Comparison of ENCODE assay signal across 23 mouse cellular contexts in genomic region chr6:95334781-95335180, GRCm38 (mm10). TPM values are rescaled to one million over a fixed set of nuclear protein-coding genes. Genes with fewer than 3 reads are reported as not detected.
DNase-seq lines count a peak whose midpoint lies in the region; ATAC-seq lines count a peak whose summit lies in the region.
"Had no signal": no experiment of that assay in that cellular context is flagged by ENCODE, and none has a peak within 500 bp of the region (broad histone marks: within the 10 kb centered on the region; RNA-seq: fewer than 3 reads in every experiment).

No protein-coding gene starts in this region.

- no peak overlapping the region for H3K4me3 ChIP-seq in stomach, embryonic 16.5 days (replicated peaks; ENCODE audit: low read length)
- H3K4me3 ChIP-seq: erythroblast, embryonic 14.5 days; stomach, embryonic 15.5 days had no signal

- H3K27me3 ChIP-seq in stomach, embryonic 16.5 days (ENCODE audit: control insufficient read depth, insufficient read depth, low read length) = no peaks in the 10 kb centered on the region
- H3K27me3 ChIP-seq: stomach, embryonic 15.5 days had no signal

- peak; percentile 76 for ATAC-seq in frontal cortex, adult (ENCODE audit: low TSS enrichment)
- peak; percentile 50 for ATAC-seq in stomach, embryonic 16.5 days (ENCODE audit: insufficient read depth, low FRiP score)
- ATAC-seq: forebrain, embryonic 16.5 days; hindbrain, embryonic 16.5 days; Patski had no signal

- H3K9ac ChIP-seq in stomach, embryonic 16.5 days (ENCODE audit: low read length) = no peak overlapping the region
- H3K9ac ChIP-seq: liver, embryonic 14.5 days; stomach, embryonic 15.5 days had no signal

- H3K4me2 ChIP-seq in stomach, embryonic 16.5 days (ENCODE audit: low read depth, low read length) = no peak overlapping the region
- H3K4me2 ChIP-seq: stomach, embryonic 15.5 days had no signal

- H3K36me3 ChIP-seq in stomach, embryonic 16.5 days (ENCODE audit: control insufficient read depth, insufficient read depth, low read length) = no peaks in the 10 kb centered on the region
- H3K36me3 ChIP-seq: stomach, embryonic 15.5 days had no signal

- no peaks in the 10 kb centered on the region for H3K4me1 ChIP-seq in stomach, embryonic 16.5 days (ENCODE audit: control insufficient read depth, insufficient read depth, low read length)
- H3K4me1 ChIP-seq: stomach, embryonic 15.5 days had no signal

- no peaks in the 10 kb centered on the region for H3K9me3 ChIP-seq in stomach, embryonic 16.5 days (replicated peaks; ENCODE audit: control insufficient read depth, low read length)
- H3K9me3 ChIP-seq: stomach, embryonic 15.5 days had no signal

- no peak for DNase-seq in frontal cortex, postnatal 25 days (ENCODE audit: low spot score in 2 of 2)
- DNase-seq in layer of hippocampus, adult 9-11 months = peak; percentile 80
- no peak for DNase-seq in layer of hippocampus, adult 8-10 months (ENCODE audit: low spot score in 2 of 2)
- DNase-seq in right cerebral cortex, postnatal 10 days (ENCODE audit: low spot score in 2 of 2) = peak; percentile 21 to 29
- DNase-seq in right cerebral cortex, postnatal 14 days = no peak
- DNase-seq in testis, postnatal 14 days (ENCODE audit: low spot score) = no peak
- DNase-seq: cerebellum, postnatal 10 days; gastrocnemius, postnatal 14 days; kidney, postnatal 10 days had no signal

- H3K27ac ChIP-seq in stomach, embryonic 16.5 days (ENCODE audit: low read length) = no peak overlapping the region
- H3K27ac ChIP-seq: liver, embryonic 14.5 days had no signal

- WGBS in stomach, embryonic 16.5 days = 63% methylated on average over 6 of the region's 6 CpGs

RNA-seq across cellular contexts. Expression of gene Gm10234, which starts 12.9 kb away (rescaled TPM):
- total RNA-seq in layer of hippocampus, adult 8-10 months (2022) = not detected
- polyA plus RNA-seq in stomach, embryonic 16.5 days (2015; fragmentation: Nextera tagmentation; extraction: Ambion mirVana) = not detected in 2 replicates
- total RNA-seq: gastrocnemius, postnatal 14 days; left cerebral cortex, adult 8-10 months; megakaryocyte-erythroid progenitor cell, adult 5-6 weeks; monocyte, adult 5-6 weeks; neutrophil, adult 5-6 weeks had no signal
- polyA plus RNA-seq: brain, embryonic 14.5 days; erythroblast, embryonic 14.5 days; forebrain, embryonic 16.5 days; heart, embryonic 16.5 days; hindbrain, embryonic 16.5 days; liver, embryonic 14.5 days; Patski; stomach, embryonic 15.5 days had no signal

Comparison
In these comparisons a context has a peak if more than half of its experiments do, and no peak if none do; other contexts are left out.
1. DNase-seq: peak in layer of hippocampus, adult 9-11 months (single experiment) and right cerebral cortex, postnatal 10 days (2 of 2); none in frontal cortex, postnatal 25 days (0 of 2), layer of hippocampus, adult 8-10 months (0 of 2), right cerebral cortex, postnatal 14 days (single experiment) and testis, postnatal 14 days (single experiment).